Mouse (Mus musculus) heart, adult 9 months (tissue): Measurements from ENCODE around the gene Gm7298.
"Not testable (repeated sequence)": the region's sequence is repeated elsewhere in the genome, so short reads cannot be mapped to it uniquely, and the experiment has no call there.

Experiments used
- DNase-seq, 2 experiments: peaks; one replicate each; pipeline ENCODE4 v3.0.0; 2022; ENCODE audit warnings: low spot score in 2 of 2

Gene Gm7298

DNA sequence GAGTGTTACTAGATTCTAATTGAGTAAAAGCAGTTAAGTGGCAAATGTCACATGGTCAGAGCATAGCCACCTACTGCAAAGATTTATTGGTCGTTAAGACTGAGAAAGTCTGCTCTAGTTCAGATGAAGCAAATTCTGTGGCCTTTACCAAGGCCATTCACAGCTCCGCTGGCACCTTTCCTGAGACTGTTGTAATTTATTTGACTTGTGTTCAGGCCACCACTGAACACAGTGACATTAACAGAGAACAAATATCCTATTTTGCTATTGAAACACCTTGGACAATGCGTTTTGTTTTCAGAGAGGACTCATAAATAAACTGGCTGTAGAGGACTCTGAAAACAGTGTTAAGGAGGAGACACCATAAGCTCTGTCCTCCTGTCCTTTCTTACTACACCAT lies at the start of gene Gm7298:
Gene Gm7298 (plus strand): TSS at position 301 of the 400 bp plus-strand sequence.
- no peak for DNase-seq

DNA sequence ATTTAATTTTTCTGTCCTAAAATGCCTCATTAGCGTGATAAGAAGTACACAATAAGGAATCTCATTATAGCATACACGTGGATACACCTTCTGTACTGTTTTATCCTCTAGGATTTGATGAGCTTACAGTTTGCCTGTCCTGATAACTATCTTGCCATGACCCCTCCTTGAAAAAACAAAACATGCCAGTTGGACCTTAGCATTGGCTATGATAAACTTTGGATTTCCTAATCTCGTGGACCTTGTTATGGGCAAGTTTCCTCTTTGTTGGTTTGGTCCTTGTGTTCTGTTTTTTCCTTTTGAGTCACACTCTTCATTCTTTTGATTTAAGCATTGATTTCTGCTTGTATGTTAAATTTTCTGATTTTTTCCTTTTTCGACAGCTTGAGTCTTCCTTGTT lies 95.3 kb downstream of the Gm7298 start:
- DNase-seq = no peak

DNA sequence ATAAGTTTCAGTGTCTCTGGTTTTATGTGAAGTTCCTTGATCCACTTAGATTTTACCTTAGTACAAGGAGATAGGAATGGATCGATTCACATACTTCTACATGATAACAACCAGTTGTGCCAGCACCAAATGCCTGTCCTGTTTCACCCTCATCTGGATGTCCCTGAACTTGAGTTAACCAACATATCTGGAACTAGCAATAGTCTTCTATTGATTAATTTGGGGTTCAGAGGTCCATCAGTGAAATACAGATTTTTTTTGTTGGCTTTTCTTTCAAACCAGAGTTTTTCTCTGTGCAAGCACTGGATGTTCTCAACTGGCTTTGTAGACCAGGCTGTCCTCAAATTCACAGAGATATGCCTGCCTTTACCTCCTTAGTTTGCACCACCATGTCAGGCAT lies 103.6 kb downstream of the Gm7298 start:
- DNase-seq = no peak

DNA sequence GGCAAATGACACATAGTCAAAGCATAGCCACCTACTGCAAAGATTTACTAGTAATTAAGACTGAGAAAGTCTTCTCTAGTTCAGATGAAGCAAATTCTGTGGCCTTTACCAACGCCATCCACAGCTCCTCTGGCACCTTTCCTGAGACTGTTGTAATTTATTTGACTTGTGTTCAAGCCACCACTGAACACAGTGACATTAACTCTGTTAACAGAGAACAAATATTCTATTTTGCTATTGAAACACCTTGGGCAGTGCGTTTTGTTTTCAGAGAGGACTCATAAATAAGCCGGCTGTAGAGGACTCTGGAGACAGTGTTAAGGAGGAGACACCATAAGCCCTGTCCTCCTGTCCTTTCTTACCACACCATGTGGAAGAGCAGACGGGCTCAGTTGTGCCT lies 105.5 kb downstream of the Gm7298 start, which contains the start of gene Mug1:
Gene Mug1 (plus strand): TSS at position 271 of the 400 bp plus-strand sequence.
- not testable (repeated sequence) for DNase-seq
